Mouse (Mus musculus): ENCODE results near the gene Prkcg. TPM values are rescaled to one million over a fixed set of nuclear protein-coding genes. Genes with fewer than 3 reads are reported as not detected.

The Prkcg gene
- polyA plus RNA-seq, 1 experiment from 2014 or later, result 0.12 TPM

GRCm38 (mm10) chr7:3370407-3370806 is 81.4 kb downstream of the Prkcg start:
- 46% methylated on average over 4 of the region's 4 CpGs for WGBS
- ATAC-seq (ENCODE audit: insufficient number of reproducible peaks, insufficient read depth, low FRiP score, low TSS enrichment), result no peak
- Histone ChIP-seq H3K9ac (no peak overlapping the region), H3K9me3 (no peaks in the 10 kb centered on the region), H3K4me2 (replicated peaks) (no peak overlapping the region), H3K27me3 (peaks cover 12% of the 10 kb centered on the region), H3K4me1 (peaks cover 6% of the 10 kb centered on the region), H3K27ac (no peak overlapping the region), H3K4me3 (no peak overlapping the region), H3K36me3 (peaks cover 8% of the 10 kb centered on the region; the same call in 1 of the 2 replicates)

DNA sequence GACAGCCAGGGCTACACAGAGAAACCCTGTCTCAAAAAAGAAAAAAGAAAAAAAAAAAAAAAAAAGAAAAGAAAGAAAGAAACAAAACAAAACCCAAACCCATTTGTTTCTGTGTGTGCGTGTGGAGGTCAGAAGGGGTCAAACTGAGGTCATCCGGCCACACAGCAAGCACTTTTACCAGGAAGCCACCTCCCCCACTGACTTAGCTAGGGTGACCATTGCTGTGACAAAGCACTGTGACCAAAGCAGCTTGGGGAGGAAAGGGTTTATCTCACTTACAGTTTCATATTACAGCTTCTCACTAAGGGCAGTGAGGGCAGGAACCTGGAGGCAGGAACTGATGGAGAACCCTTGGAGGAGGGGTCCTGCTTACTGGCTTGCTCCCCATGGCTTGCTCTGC is 83.4 kb downstream of the Prkcg start:
- no peaks in the 10 kb centered on the region for H3K36me3 ChIP-seq
- no peak overlapping the region for H3K4me2 ChIP-seq (replicated peaks)
- WGBS, result 57% methylated on average over 2 of the region's 2 CpGs
- no peaks in the 10 kb centered on the region for H3K9me3 ChIP-seq
- H3K9ac ChIP-seq, result no peak overlapping the region
- H3K4me3 ChIP-seq, result no peak overlapping the region
- no peak overlapping the region for H3K27ac ChIP-seq
- H3K27me3 ChIP-seq, result no peaks in the 10 kb centered on the region
- no peak for ATAC-seq (ENCODE audit: insufficient number of reproducible peaks, insufficient read depth, low FRiP score, low TSS enrichment)
- H3K4me1 ChIP-seq, result peaks cover 6% of the 10 kb centered on the region

- H3K9me3 ChIP-seq, result no peaks in the 10 kb centered on the region
- no peaks in the 10 kb centered on the region for H3K27me3 ChIP-seq
- no peak overlapping the region for H3K4me3 ChIP-seq
- no peaks in the 10 kb centered on the region for H3K4me1 ChIP-seq
- ATAC-seq (ENCODE audit: insufficient number of reproducible peaks, insufficient read depth, low FRiP score, low TSS enrichment), result no peak
- no peak overlapping the region for H3K4me2 ChIP-seq (replicated peaks)
- H3K9ac ChIP-seq, result no peak overlapping the region
- H3K27ac ChIP-seq, result no peak overlapping the region
- no peaks in the 10 kb centered on the region for H3K36me3 ChIP-seq
- 83% methylated on average over 8 of the region's 8 CpGs for WGBS
Observed at GRCm38 (mm10) chr7:3373754-3374153, 84.8 kb downstream of the Prkcg start.

DNA sequence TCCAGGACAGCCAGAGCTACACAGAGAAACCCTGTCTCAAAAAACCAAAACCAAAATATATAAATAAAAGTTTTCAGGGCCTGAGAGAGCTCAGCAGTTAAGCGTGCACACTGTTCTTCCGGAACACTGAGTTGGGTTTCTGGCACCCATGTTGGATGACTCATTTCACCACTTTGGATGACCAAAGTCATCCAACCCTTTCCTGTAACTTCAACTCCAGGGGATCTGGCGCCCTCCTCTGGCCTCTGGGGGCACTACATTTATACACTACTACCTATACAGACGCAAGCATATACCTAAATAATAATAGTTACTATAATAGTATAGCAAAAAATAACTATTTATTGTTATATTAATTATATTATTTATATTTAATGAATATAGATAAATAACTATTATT is 87.9 kb downstream of the Prkcg start:
- H3K9me3 ChIP-seq, result no peaks in the 10 kb centered on the region
- no peak overlapping the region for H3K9ac ChIP-seq
- H3K36me3 ChIP-seq, result no peaks in the 10 kb centered on the region
- ATAC-seq (ENCODE audit: insufficient number of reproducible peaks, insufficient read depth, low FRiP score, low TSS enrichment), result no peak
- no peak overlapping the region for H3K4me3 ChIP-seq
- no peak overlapping the region for H3K4me2 ChIP-seq (replicated peaks)
- no peak overlapping the region for H3K27ac ChIP-seq
- H3K4me1 ChIP-seq, result no peaks in the 10 kb centered on the region
- 46% methylated on average over 4 of the region's 4 CpGs for WGBS
- H3K27me3 ChIP-seq, result no peaks in the 10 kb centered on the region

Other genes with a start within 250 kb of the Prkcg start
- gene AU018091, start 120.0 kb upstream of the Prkcg start, polyA plus RNA-seq (2016; fragmentation: Nextera tagmentation; extraction: Ambion mirVana), result 0.13 and 0.23 TPM in 2 replicates
- gene Nlrp12, start 39.4 kb upstream of the Prkcg start, polyA plus RNA-seq (2016; fragmentation: Nextera tagmentation; extraction: Ambion mirVana), result 0.03 TPM in 1 of 2 replicates, not detected in the other
- gene Myadm, start 99 bp upstream of the Prkcg start, polyA plus RNA-seq (2016; fragmentation: Nextera tagmentation; extraction: Ambion mirVana), result 34.4 and 38.0 TPM in 2 replicates
- gene Cacng7, start 43.8 kb downstream of the Prkcg start, polyA plus RNA-seq (2016; fragmentation: Nextera tagmentation; extraction: Ambion mirVana), result 3.7 TPM in 2 replicates
- gene Cacng8, start 101.5 kb downstream of the Prkcg start, polyA plus RNA-seq (2016; fragmentation: Nextera tagmentation; extraction: Ambion mirVana), result 7.3 and 7.5 TPM in 2 replicates
- 1.7 and 2.2 TPM in 2 replicates for gene Cacng6, start 135.0 kb downstream of the Prkcg start, polyA plus RNA-seq (2016; fragmentation: Nextera tagmentation; extraction: Ambion mirVana)
- not detected in 2 replicates for gene Tarm1, start 213.4 kb downstream of the Prkcg start, polyA plus RNA-seq (2016; fragmentation: Nextera tagmentation; extraction: Ambion mirVana)

All from embryonic facial prominence, embryonic 12.5 days (tissue).